Mouse (Mus musculus) erythroblast, embryonic 14.5 days (primary cell): ENCODE data around the gene Amd1. TPM values are rescaled to one million over a fixed set of nuclear protein-coding genes. Genes with fewer than 3 reads are reported as not detected.

Source experiments
- H3K27me3 ChIP-seq: 2 replicates; pipeline ENCODE4 v1.6.1; 2012; ENCODE audit warnings: inconsistent platforms; ENCODE audit not compliant: control insufficient read depth
- H3K36me3 ChIP-seq: 2 replicates; pipeline ENCODE4 v1.6.1; 2012; ENCODE audit warnings: mild to moderate bottlenecking, inconsistent platforms; ENCODE audit not compliant: control insufficient read depth
- H3K4me1 ChIP-seq: 2 replicates; pipeline ENCODE4 v1.6.1; 2012; ENCODE audit warnings: inconsistent platforms; ENCODE audit not compliant: control insufficient read depth
- H3K4me3 ChIP-seq: replicated peaks from 2 replicates; pipeline ENCODE3; 2012; ENCODE audit warnings: moderate library complexity, mild to moderate bottlenecking, inconsistent platforms
- H3K9me3 ChIP-seq: 2 replicates; pipeline ENCODE4 v1.6.1; 2012; ENCODE audit warnings: low read length, inconsistent platforms, mixed read lengths; ENCODE audit not compliant: control insufficient read depth
- GATA1 ChIP-seq: IDR thresholded peaks from 2 replicates; pipeline ENCODE4 v1.6.1; 2012; ENCODE audit warnings: low read length, inconsistent platforms, mixed read lengths
- TAL1 ChIP-seq: IDR thresholded peaks from 3 replicates; pipeline ENCODE4 v1.6.1; 2012; ENCODE audit warnings: low read length, inconsistent platforms, mixed read lengths
- polyA plus RNA-seq: library from polyadenylated mRNA; stranded (reverse); fragments of >175 nt; gene quantifications from 2 replicates; pipeline ENCODE4 v1.2.3, GENCODE M21; 2012

Amd1 gene
- polyA plus RNA-seq, 1 experiment: 0.69 TPM

DNA sequence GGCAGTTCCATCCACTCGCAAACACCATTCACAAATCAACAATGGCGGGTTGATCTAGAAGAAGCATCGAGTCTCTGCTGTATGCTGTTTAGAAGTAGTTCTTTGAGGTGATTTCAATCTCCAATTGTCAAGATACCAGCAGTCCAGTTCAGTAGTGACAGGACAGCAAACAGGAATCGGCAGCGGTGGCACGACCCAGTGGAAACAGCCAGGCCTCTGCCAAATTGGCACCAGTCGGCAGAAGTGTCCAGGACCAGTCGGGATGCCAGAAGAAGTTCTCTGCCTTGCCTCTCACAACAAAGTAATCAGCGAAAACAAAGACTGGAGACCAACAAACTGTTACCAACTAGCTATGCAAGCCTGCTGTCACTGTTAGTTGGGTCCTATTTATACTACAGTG lies 18.4 kb downstream of the Amd1 start:
- TF ChIP-seq TAL1: no peak
- no peak for TF ChIP-seq GATA1
- Histone ChIP-seq H3K4me1 (peaks cover 25% of the 10 kb centered on the region), H3K27me3 (no peaks in the 10 kb centered on the region), H3K36me3 (peaks cover 37% of the 10 kb centered on the region), H3K4me3 (no peak overlapping the region), H3K9me3 (no peaks in the 10 kb centered on the region)

DNA sequence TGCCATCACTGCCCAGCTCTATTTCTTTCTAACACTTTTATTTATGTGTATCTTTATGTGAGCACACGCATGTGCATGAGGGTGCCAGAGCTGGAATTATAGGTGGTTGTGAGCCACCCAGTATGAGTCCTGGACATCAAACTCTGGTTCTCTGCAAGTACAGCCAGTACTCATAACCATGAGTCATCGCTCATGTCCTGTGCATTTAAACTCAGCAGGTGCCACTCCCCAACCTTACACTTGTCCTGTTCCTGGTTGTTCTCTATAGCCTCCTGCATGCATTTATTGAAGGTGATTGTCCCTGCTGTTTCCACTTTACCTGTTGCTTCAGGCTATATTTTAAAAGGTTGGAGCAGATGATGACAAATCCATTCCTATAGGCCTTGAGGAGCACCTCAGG lies 20.4 kb downstream of the Amd1 start:
- Histone ChIP-seq H3K36me3 (peaks cover 25% of the 10 kb centered on the region), H3K9me3 (no peaks in the 10 kb centered on the region), H3K4me1 (peaks cover 34% of the 10 kb centered on the region), H3K27me3 (no peaks in the 10 kb centered on the region), H3K4me3 (no peak overlapping the region)
- TF ChIP-seq GATA1 (no peak), TAL1 (no peak)

DNA sequence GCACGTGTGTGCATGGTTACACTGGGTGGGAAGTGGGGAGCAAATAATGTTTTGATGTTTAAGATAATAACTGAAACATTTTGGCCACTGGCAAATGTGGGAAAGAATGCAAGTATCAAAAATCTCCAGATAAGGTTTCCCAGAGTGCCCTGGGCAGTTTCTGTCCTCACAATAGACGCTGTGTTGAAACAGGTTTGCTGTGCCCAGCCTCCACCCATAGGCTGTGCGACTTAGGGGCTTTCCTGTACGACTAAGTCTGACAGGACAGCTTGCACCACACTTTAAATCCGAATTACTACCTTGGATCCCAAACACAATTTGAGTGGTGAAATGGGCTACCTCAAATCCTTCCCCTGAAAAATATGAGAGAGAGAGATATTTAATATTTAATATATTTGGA lies 23.7 kb downstream of the Amd1 start:
- H3K9me3 ChIP-seq: no peaks in the 10 kb centered on the region
- peaks cover 65% of the 10 kb centered on the region for H3K4me1 ChIP-seq
- H3K27me3 ChIP-seq: no peaks in the 10 kb centered on the region
- H3K36me3 ChIP-seq: no peaks in the 10 kb centered on the region
- no peak overlapping the region for H3K4me3 ChIP-seq
- TF ChIP-seq GATA1: no peak
- TF ChIP-seq TAL1: no peak

DNA sequence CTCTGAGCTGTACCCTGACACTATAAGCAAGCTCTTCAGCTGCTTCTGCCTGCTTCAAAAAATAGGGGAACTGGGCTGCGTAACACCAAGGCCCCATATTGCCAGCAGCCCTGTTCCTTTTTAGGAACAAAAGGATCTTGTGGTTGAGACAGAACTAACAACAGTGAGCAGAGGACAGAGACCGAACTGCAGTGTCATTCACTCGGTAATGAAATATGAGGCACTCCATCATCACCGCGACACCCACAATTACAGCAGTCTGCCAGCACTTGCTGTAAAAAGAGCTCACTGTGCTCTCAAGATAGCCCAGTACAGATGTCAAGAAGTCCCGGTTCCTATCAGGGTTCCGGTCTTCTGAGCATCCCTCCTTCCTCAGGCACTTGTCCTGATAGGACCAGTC lies 26.0 kb downstream of the Amd1 start:
- no peak for TF ChIP-seq TAL1
- TF ChIP-seq GATA1: no peak
- H3K4me1 ChIP-seq: peaks cover 69% of the 10 kb centered on the region
- no peaks in the 10 kb centered on the region for H3K9me3 ChIP-seq
- no peaks in the 10 kb centered on the region for H3K36me3 ChIP-seq
- H3K27me3 ChIP-seq: peaks cover 2% of the 10 kb centered on the region; the same call in 1 of the 2 replicates
- no peak overlapping the region for H3K4me3 ChIP-seq

DNA sequence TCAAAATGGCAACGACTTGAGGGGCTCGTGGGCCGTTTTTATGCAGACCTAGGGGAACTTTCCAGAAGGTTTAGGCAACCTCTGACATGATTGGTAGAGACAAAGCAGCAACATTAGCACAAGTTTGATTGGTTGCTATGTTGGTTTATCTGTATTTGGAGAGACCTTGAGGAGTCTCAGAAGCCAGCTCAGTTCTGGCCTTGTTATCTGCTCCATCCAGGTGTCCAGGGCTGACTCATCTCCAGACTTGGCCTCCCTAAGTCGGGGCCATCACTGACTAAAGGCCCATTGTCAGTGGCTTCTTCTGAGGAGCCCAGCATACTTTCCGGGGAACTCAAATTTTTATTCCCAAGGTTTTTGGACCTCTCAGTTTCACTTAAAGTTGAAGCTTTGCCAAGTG lies 28.0 kb downstream of the Amd1 start:
- TF ChIP-seq GATA1 (peak; percentile 94), TAL1 (peak; percentile 95)
- Histone ChIP-seq H3K4me3 (peak overlapping the region; percentile 33), H3K4me1 (peaks cover 55% of the 10 kb centered on the region)

DNA sequence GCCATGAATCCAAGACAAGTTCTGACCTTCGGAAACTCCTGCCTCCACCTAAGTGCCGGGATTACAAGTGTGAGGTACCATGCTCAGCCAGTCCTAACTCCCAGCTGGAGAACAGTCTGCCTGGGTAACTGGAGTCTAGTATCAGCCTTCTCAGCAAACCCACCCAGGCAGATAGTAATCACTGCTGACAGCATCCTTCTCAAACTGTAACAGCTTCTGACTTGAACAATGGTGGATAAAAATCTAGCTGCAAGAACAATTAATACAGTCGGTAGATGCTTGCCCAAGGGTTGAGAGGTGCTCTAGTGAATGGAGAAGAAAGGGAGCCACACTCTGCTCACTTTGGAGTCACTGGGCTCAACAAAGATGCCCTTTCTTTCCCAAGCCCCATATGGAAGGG lies 30.8 kb downstream of the Amd1 start:
- Histone ChIP-seq H3K27me3 (peaks cover 15% of the 10 kb centered on the region), H3K36me3 (no peaks in the 10 kb centered on the region), H3K4me3 (no peak overlapping the region), H3K4me1 (peaks cover 43% of the 10 kb centered on the region), H3K9me3 (no peaks in the 10 kb centered on the region)
- TF ChIP-seq GATA1 (no peak), TAL1 (no peak)

More for the DNA sequence above, 28.0 kb downstream of the Amd1 start:
- Histone ChIP-seq H3K27me3 (peaks cover 8% of the 10 kb centered on the region), H3K36me3 (no peaks in the 10 kb centered on the region), H3K9me3 (no peaks in the 10 kb centered on the region)

DNA sequence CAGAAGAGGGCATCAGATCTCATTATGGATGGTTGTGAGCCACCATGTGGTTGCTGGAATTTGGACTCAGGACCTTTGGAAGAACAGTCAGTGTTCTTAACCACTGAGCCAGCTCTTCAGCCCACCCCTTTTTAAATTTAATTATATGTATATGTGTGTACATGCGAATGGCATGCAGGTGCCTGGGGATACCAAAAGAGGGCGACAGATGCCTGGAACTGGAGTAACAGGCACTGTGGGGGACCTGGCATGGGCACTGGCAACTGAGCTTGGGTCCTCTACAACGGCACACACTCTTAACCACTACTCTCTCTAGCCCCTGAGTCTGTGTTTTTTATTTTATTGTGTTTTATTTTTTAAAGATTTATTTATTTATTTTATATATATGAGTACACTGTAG lies 37.1 kb downstream of the Amd1 start:
- no peaks in the 10 kb centered on the region for H3K9me3 ChIP-seq
- peaks cover 16% of the 10 kb centered on the region for H3K4me1 ChIP-seq
- H3K27me3 ChIP-seq: peaks cover 12% of the 10 kb centered on the region
- no peaks in the 10 kb centered on the region for H3K36me3 ChIP-seq
- H3K4me3 ChIP-seq: no peak overlapping the region
- no peak for TF ChIP-seq TAL1
- no peak for TF ChIP-seq GATA1

DNA sequence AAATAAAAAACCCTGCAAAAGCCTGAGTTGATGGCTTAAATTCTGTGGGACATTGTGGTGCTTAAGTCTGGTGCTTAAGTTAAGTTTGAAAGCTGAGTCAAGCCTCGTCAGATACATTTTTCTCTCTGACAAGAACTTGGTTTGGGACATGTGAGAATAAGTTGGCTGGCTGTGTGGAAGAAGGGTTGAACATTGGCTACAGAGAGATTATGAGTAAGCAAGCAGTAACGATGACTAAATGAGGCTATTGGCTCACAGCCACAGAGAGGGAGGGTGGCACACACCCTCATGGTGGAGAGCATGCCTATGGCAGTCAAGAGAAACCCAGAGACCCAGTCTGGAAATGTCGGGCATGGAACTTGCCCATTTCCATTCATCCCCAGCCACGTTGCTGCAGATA lies 38.3 kb downstream of the Amd1 start:
- Histone ChIP-seq H3K4me1 (peaks cover 28% of the 10 kb centered on the region), H3K4me3 (no peak overlapping the region)
- TF ChIP-seq TAL1 (no peak), GATA1 (no peak)

DNA sequence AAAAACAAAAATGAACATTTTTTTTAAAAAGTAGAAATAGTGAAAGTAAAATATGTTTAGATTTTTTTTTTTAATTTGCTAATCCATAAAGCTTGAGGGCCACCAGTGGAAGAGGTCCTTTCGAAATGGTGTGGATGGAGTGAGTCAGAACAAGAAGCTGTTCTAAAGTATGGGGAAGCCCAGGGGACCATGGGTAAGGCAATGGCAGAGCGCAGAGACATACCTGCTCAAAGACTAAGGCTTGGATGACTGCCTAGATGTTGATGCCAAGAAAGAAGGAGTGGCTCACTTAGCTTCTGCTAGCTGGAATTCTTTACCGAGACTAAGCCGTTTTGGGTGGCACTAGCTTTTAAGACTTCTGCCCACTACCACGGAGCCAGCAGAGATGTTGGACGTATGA lies 39.8 kb downstream of the Amd1 start:
- H3K4me1 ChIP-seq: peaks cover 35% of the 10 kb centered on the region
- H3K36me3 ChIP-seq: no peaks in the 10 kb centered on the region
- no peak for TF ChIP-seq GATA1
- no peak for TF ChIP-seq TAL1
- H3K9me3 ChIP-seq: no peaks in the 10 kb centered on the region
- H3K27me3 ChIP-seq: no peaks in the 10 kb centered on the region
- no peak overlapping the region for H3K4me3 ChIP-seq

More for the DNA sequence above, 38.3 kb downstream of the Amd1 start:
- H3K36me3 ChIP-seq: no peaks in the 10 kb centered on the region
- H3K27me3 ChIP-seq: peaks cover 7% of the 10 kb centered on the region
- H3K9me3 ChIP-seq: no peaks in the 10 kb centered on the region

DNA sequence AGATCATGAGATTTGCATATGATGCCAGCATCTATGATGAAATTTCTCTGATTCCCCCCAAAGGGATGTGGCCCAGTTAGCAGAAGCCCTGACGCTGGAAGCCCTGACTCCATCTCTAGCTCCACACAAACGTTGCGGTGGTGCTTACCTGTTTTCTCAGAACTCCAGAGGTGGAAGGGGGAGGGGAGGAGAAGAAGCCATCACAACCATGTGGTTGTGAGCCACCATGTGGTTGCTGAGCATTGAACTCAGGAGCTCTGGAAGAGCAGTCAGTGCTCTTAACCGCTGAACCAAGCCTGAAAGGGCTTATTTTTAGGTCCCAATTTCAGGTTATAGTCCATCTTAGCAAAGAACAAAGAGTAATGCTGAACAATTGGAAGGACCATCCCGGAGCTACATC lies 41.7 kb downstream of the Amd1 start:
- TF ChIP-seq TAL1 (no peak), GATA1 (no peak)

DNA sequence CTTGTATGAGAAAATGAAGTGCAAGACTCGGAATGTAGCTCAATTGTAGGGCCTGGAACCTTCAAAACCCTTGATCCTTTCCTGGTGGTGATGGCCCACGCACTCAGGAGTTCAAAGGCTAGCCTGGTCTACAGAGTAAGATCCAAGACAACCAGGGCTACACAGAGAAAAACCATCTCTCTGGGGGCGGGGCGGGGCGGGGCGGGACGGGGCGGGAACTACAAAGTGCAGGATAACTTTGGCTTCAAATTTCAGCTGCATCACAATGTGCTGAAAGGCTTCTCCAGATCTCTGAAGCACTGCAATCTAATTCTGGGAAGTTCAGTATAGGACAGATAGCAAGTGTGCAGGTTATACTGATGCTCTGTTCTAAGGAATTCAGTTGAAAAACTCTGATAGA lies 42.4 kb downstream of the Amd1 start:
- TF ChIP-seq TAL1: no peak
- no peak for TF ChIP-seq GATA1
- H3K4me3 ChIP-seq: peak overlapping the region; percentile 80

More for the DNA sequence above, 41.7 kb downstream of the Amd1 start:
- Histone ChIP-seq H3K4me1 (peaks cover 45% of the 10 kb centered on the region), H3K27me3 (no peaks in the 10 kb centered on the region), H3K4me3 (no peak overlapping the region), H3K9me3 (no peaks in the 10 kb centered on the region), H3K36me3 (peaks cover 2% of the 10 kb centered on the region)

More for the DNA sequence above, 42.4 kb downstream of the Amd1 start:
- Histone ChIP-seq H3K27me3 (no peaks in the 10 kb centered on the region), H3K36me3 (peaks cover 2% of the 10 kb centered on the region), H3K9me3 (no peaks in the 10 kb centered on the region), H3K4me1 (peaks cover 45% of the 10 kb centered on the region)
